Mouse (Mus musculus): ENCODE measurements around the gene Mrpl45. TPM values are rescaled to one million over a fixed set of nuclear protein-coding genes. Genes with fewer than 3 reads are reported as not detected.
"Not testable (repeated sequence)": the region's sequence is repeated elsewhere in the genome, so short reads cannot be mapped to it uniquely, and the experiment has no call there.

Gene Mrpl45
- polyA plus RNA-seq, 1 experiment from 2014 or later: 46.5 TPM

DNA sequence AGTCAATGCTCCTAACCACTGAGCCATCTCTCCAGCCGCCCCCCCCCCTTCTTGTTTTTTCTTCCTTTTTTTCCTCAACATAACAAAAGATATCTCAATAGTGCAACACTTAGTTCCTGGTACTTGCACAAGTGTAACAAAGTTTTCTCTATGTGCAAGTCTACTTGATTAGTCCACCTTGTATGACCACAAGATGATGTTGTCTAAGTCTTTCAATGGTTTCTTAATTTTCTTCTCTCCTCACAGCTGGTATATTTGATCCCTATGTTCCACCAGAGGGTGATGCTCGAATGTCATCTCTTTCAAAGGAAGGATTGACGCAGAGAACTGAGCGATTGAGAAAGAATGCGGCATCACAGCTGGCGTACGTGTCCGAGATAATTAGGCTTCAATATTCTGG is 5.7 kb downstream of the Mrpl45 start:
- H3K4me3 ChIP-seq: no peak overlapping the region
- no peak overlapping the region for H3K27ac ChIP-seq (replicated peaks)
- peaks cover 6% of the 10 kb centered on the region; the same call in 1 of the 2 replicates for H3K4me1 ChIP-seq
- ATAC-seq (ENCODE audit: low FRiP score, low read depth): no peak
- WGBS: 93% methylated on average over 8 of the region's 8 CpGs
- H3K9me3 ChIP-seq: no peaks in the 10 kb centered on the region
- H3K36me3 ChIP-seq: peaks cover 44% of the 10 kb centered on the region
- H3K9ac ChIP-seq (replicated peaks): no peak overlapping the region
- no peaks in the 10 kb centered on the region for H3K27me3 ChIP-seq
- H3K4me2 ChIP-seq (replicated peaks): no peak overlapping the region

DNA sequence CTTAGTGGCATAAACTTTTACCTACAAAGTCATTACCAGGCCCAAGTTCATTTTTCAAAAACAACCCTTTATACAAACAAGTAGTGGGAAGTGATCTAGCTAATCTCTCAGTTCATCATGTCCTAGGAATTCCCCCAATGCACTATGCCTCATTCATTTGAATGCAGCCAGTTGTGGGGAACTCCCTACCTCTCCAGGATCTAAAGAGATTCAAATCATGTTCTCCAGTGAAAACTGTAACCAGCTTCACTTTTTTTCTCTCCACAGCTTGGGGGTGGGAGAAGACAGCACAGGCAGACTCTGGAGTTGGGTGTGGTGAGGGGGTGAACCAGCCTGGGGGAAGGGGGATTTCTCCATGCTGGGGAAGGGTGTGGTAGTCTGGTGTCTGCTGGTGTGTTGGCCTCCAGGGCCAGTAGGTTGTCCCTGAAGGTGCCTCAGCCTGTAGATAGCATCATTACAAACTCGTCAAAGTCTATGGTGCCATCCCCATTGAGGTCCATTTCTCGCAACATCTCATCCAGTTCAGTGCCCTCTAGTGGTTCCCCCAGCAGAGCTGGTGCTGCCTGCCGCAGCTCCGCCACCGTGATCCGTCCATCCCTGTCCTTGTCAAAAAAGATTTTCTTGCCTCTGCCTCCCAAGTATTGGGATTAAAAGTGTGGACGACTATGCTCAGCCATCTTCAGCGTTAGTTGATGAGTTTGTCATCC is 6.5 kb downstream of the Mrpl45 start:
- WGBS: 87% methylated on average over 8 of the region's 8 CpGs
- not testable (repeated sequence) for H3K27me3 ChIP-seq; H3K9me3 ChIP-seq; ATAC-seq (ENCODE audit: low FRiP score, low read depth); H3K9ac ChIP-seq (replicated peaks); H3K4me3 ChIP-seq; H3K27ac ChIP-seq (replicated peaks); H3K4me1 ChIP-seq; H3K4me2 ChIP-seq (replicated peaks)
- peaks cover 53% of the 10 kb centered on the region for H3K36me3 ChIP-seq

DNA sequence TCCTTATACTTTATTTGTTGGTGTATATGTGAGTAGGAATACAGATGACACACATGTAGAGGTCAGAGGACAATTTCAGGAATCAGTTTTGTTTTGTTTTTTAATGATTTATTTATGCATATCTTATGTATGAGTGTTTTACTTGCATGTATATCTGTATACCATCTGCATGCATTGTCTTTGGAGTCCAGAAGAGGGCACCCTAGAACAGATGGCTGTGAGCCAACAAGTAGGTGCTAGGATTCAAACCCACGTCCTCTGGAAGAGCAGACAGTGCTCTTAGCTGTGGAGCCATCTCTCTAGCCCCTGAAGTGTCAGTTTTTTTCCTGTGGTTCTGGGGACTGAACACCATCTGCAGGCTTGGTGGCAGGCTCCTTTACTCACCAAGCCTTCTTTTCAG is 9.7 kb downstream of the Mrpl45 start:
- no peak for ATAC-seq (ENCODE audit: low FRiP score, low read depth)
- H3K4me1 ChIP-seq: no peaks in the 10 kb centered on the region
- H3K27me3 ChIP-seq: no peaks in the 10 kb centered on the region
- H3K4me3 ChIP-seq: no peak overlapping the region
- 74% methylated on average over 1 of the region's 1 CpGs for WGBS
- H3K36me3 ChIP-seq: peaks cover 67% of the 10 kb centered on the region
- no peak overlapping the region for H3K4me2 ChIP-seq (replicated peaks)
- no peak overlapping the region for H3K9ac ChIP-seq (replicated peaks)
- H3K27ac ChIP-seq (replicated peaks): no peak overlapping the region
- H3K9me3 ChIP-seq: no peaks in the 10 kb centered on the region

DNA sequence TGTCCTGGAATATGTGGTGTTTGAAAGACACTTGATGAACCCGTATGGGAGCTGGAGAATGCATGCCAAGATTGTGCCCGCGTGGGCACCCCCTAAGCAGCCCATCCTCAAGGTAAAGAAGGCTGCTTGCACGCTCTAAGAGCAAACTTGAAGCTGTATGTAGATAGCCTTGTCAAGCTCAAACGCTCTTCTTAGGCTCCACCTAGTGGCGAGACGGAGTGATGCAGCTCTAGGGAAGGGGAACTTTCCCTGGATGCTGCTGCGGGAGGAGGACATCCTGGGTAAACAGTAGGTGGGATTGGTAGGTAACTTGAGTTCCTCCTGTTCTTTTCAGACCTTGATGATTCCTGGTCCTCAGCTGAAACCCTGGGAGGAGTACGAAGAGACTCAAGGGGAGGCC is 12.6 kb downstream of the Mrpl45 start:
- H3K36me3 ChIP-seq: peaks cover 59% of the 10 kb centered on the region
- 0 out of 2 replicates have a peak, but pooled peaks cover 5% of the 10 kb centered on the region for H3K4me1 ChIP-seq
- no peak for ATAC-seq (ENCODE audit: low FRiP score, low read depth)
- no peak overlapping the region for H3K4me3 ChIP-seq
- H3K9me3 ChIP-seq: no peaks in the 10 kb centered on the region
- no peaks in the 10 kb centered on the region for H3K27me3 ChIP-seq
- no peak overlapping the region for H3K9ac ChIP-seq (replicated peaks)
- WGBS: 24% methylated on average over 9 of the region's 9 CpGs
- H3K27ac ChIP-seq (replicated peaks): no peak overlapping the region
- no peak overlapping the region for H3K4me2 ChIP-seq (replicated peaks)

DNA sequence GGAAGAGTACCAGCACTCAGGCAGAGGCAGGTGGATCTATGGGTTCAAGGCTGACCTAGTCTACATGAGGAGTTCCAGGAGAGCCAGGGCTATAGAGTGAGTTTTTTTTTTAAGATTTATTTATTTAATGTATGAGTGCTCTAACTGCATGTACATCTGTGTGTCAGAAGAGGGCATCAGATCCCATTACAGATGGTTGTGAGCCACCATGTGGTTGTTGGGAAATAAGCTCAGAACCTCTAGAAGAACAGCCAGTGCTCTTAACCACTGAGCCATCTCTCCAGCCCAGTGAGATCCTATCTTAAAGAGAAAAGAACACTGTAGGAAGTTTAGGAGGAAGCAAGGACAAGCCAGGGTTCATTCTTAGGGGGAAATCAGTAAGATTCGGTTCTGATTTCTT is 14.8 kb downstream of the Mrpl45 start:
- Histone ChIP-seq H3K9ac (replicated peaks) (no peak overlapping the region), H3K4me3 (no peak overlapping the region), H3K27me3 (no peaks in the 10 kb centered on the region; the same call in 1 of the 2 replicates), H3K4me1 (0 out of 2 replicates have a peak, but pooled peaks cover 5% of the 10 kb centered on the region), H3K4me2 (replicated peaks) (no peak overlapping the region), H3K9me3 (no peaks in the 10 kb centered on the region), H3K36me3 (peaks cover 42% of the 10 kb centered on the region), H3K27ac (replicated peaks) (no peak overlapping the region)
- WGBS: 100% methylated on average over 1 of the region's 1 CpGs
- no peak for ATAC-seq (ENCODE audit: low FRiP score, low read depth)

DNA sequence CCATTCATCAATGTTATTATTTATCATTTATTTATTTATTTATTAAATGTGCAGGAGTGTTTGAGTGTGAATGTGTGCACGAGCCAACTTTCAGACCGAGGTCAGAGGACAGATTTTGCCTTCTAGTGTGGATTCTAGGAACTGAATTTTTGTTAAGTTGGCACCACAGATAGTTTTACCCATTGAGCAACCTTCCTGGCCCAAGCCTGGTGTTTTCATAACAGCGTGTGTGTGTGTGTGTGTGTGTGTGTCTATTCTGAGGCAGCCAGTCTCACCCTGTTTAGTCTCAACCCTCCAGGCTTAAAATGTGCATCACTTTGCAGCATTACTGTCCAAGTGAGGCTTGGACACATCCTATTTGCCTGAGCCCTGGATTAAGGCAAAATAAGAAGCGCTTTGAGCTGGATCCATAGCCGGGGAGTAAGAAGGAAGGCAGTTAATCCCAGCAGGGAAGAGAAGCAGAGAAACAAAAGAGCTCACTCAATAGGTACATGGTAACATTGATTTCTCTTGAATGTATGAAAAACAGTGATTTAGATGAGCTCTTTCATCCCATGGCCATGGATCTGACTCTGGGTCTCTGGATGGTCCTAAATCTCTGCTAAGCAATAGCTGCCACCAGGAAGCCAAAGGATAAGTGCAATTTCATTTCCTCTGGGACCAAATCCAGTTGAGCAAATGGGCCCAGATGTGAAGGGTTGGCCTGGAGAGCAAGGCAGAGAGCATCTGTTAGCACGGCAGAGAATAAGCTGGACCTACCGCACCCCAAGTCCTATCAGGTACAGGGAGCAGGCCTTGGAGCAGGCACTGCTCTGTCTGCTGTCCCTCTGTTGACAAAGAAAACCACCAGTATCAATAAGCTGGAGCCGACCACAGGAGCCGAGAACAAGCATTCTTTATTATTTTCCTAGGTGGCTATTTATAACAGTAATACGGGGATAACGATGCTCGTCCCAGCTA is 16.0 kb downstream of the Mrpl45 start:
- no peak overlapping the region for H3K4me2 ChIP-seq (replicated peaks)
- ATAC-seq (ENCODE audit: low FRiP score, low read depth): no peak
- H3K36me3 ChIP-seq: peaks cover 31% of the 10 kb centered on the region
- WGBS: 80% methylated on average over 12 of the region's 12 CpGs
- H3K9ac ChIP-seq (replicated peaks): no peak overlapping the region
- no peak overlapping the region for H3K4me3 ChIP-seq
- H3K4me1 ChIP-seq: 0 out of 2 replicates have a peak, but pooled peaks cover 5% of the 10 kb centered on the region
- H3K27ac ChIP-seq (replicated peaks): no peak overlapping the region
- H3K27me3 ChIP-seq: peaks cover 1% of the 10 kb centered on the region; the same call in 1 of the 2 replicates
- H3K9me3 ChIP-seq: no peaks in the 10 kb centered on the region

DNA sequence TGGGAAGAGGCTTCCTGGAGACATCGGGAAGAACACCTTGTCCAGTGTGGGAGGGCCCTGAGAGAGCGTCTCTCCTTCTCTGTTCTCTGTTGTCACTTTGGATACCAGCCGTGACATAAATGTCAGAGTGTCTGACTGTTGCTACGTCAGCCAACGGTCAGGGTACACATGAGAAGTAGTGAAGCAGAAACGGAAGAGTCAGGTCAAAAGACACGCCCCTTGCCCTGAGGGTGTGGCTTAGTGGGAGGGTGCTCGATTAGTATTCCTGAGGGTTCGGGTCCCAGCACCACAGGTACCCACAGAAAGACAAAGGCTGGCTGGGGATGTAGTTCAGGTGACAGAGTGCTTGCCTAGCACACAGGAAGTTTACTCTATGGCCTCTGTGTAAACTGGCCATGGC is 17.5 kb downstream of the Mrpl45 start:
- no peak for ATAC-seq (ENCODE audit: low FRiP score, low read depth)
- Histone ChIP-seq H3K27me3 (peaks cover 8% of the 10 kb centered on the region; the same call in 1 of the 2 replicates), H3K4me2 (replicated peaks) (no peak overlapping the region), H3K9me3 (no peaks in the 10 kb centered on the region), H3K4me1 (0 out of 2 replicates have a peak, but pooled peaks cover 5% of the 10 kb centered on the region), H3K4me3 (no peak overlapping the region), H3K27ac (replicated peaks) (no peak overlapping the region), H3K36me3 (peaks cover 20% of the 10 kb centered on the region), H3K9ac (replicated peaks) (no peak overlapping the region)
- 57% methylated on average over 9 of the region's 9 CpGs for WGBS

DNA sequence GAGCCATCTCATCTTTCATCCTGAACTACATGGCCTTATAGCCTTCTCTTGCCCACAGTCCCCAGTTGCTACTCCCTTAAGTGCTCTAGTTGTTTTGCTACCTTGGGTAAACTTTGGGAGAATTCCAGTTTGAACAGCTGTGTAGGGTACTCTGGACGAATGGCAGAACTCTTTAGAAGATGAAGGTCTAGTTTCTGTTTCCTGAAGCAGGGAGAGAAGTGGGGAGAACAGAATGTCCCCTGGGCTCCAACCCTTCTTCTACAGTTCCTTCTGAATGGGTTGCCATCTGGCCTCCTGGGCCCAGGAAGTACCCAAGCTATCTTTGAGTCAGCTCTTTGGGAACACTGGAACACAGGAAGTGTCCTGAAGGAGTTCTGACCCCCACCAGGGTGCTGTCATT is 18.4 kb downstream of the Mrpl45 start:
- 0 out of 2 replicates have a peak, but pooled peaks cover 5% of the 10 kb centered on the region for H3K4me1 ChIP-seq
- no peak overlapping the region for H3K4me2 ChIP-seq (replicated peaks)
- no peak overlapping the region for H3K9ac ChIP-seq (replicated peaks)
- no peak overlapping the region for H3K4me3 ChIP-seq
- no peak overlapping the region for H3K27ac ChIP-seq (replicated peaks)
- ATAC-seq (ENCODE audit: low FRiP score, low read depth): no peak
- no peaks in the 10 kb centered on the region for H3K9me3 ChIP-seq
- WGBS: 77% methylated on average over 1 of the region's 1 CpGs
- H3K27me3 ChIP-seq: peaks cover 16% of the 10 kb centered on the region
- peaks cover 13% of the 10 kb centered on the region for H3K36me3 ChIP-seq

DNA sequence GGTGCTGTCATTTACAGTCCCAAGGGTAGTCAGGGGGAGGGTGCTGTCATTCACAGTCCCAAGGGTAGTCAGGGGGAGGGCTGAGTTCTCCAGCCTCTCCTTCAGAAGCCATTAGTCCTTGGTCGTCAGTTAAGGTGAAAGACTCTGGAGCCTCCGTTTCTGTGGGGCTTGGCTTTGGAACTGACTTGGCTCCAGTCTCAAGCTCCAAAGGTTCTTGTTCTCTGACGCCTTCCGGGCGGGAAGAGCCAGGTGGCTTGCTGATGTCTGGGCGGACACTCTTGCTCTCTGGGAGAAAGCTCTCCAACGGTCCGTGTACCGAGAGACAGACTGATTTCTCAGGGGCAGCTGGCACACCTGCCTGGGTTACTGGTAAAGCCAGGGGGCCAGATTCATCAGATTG is 18.9 kb downstream of the Mrpl45 start:
- Histone ChIP-seq H3K27ac (replicated peaks) (no peak overlapping the region), H3K9me3 (no peaks in the 10 kb centered on the region), H3K27me3 (peaks cover 16% of the 10 kb centered on the region), H3K4me3 (no peak overlapping the region), H3K4me1 (0 out of 2 replicates have a peak, but pooled peaks cover 5% of the 10 kb centered on the region), H3K9ac (replicated peaks) (no peak overlapping the region), H3K36me3 (peaks cover 8% of the 10 kb centered on the region), H3K4me2 (replicated peaks) (no peak overlapping the region)
- WGBS: 88% methylated on average over 9 of the region's 9 CpGs
- ATAC-seq (ENCODE audit: low FRiP score, low read depth): no peak

DNA sequence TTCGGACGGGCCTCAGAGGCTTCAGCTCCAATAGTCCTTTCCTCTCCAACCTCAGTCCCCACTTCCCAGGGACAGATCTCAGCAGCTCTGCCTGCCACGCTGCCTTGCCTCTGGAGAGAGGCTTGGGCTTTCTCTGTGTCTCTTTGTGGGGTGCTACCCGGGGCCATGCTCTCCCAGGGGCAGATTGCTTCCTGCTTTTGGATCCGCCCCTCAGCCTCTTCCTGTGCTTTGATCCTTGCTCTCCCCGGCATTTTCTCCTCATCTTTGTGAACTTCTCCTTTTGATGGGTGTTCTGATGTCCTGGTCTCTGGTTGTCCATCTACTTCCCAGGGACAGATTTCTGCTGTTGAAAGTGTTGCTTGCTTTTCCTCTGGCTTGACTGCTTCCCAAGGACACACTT is 20.7 kb downstream of the Mrpl45 start:
- Histone ChIP-seq H3K4me3 (no peak overlapping the region), H3K36me3 (no peaks in the 10 kb centered on the region)

DNA sequence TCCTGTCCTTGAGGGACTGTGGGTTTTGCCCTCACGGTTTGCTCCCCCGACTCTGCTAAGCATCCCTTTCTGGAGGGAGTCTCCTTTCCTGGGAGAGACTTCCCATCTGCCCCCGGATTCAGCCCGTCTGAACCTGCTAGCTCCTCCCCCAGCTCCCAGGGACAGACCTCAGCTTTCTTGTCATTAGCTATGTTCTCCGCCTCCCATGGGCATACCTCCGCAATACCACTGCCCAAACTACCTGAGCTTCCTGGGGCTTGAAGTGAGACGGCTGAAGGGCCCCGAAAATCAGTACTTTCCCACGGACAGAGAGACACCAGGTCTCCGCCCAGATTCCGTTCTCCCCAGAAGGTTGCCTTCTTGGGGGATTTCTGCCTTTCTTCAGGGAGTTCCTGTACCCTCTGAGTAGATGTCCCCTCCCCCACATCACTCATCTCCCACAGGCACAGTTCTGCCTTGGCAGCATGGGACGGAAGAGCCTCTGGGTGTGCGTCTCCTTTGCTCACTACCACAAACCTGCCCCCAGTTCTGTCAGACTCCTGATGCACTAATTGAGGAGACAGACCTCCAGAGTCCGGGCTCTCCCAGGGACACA is 21.3 kb downstream of the Mrpl45 start:
- Histone ChIP-seq H3K27me3 (peaks cover 21% of the 10 kb centered on the region), H3K4me1 (0 out of 2 replicates have a peak, but pooled peaks cover 4% of the 10 kb centered on the region), H3K27ac (replicated peaks) (no peak overlapping the region), H3K9ac (replicated peaks) (no peak overlapping the region), H3K36me3 (no peaks in the 10 kb centered on the region), H3K9me3 (no peaks in the 10 kb centered on the region), H3K4me2 (replicated peaks) (no peak overlapping the region), H3K4me3 (no peak overlapping the region)
- no peak for ATAC-seq (ENCODE audit: low FRiP score, low read depth)
- 71% methylated on average over 14 of the region's 14 CpGs for WGBS

More for the DNA sequence above, 20.7 kb downstream of the Mrpl45 start:
- no peak overlapping the region for H3K4me2 ChIP-seq (replicated peaks)
- H3K27ac ChIP-seq (replicated peaks): no peak overlapping the region
- ATAC-seq (ENCODE audit: low FRiP score, low read depth): no peak
- peaks cover 21% of the 10 kb centered on the region for H3K27me3 ChIP-seq
- H3K9me3 ChIP-seq: no peaks in the 10 kb centered on the region
- H3K9ac ChIP-seq (replicated peaks): no peak overlapping the region
- H3K4me1 ChIP-seq: 0 out of 2 replicates have a peak, but pooled peaks cover 5% of the 10 kb centered on the region
- 57% methylated on average over 6 of the region's 6 CpGs for WGBS

DNA sequence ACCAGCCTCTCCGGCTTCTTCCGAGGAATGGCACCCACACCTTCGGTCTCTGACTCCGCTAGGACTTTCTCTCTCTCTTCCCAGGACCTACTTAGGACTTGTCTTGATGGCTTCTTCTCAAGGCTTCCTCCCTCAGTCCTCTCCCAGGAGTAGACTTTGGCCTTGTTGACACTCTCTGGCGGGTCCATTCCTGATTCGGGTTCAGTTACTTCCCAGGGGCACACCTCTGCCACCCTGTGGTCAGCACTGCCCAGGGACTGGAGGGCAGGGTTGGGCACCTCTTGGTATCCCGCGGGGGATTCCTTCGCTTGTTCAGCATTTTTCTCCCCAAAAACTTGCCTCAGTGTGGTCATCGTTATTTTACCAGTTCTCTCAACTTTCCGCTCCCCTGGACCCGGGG is 21.8 kb downstream of the Mrpl45 start:
- H3K9ac ChIP-seq (replicated peaks): no peak overlapping the region
- H3K4me2 ChIP-seq (replicated peaks): no peak overlapping the region

More for the DNA sequence above, 21.8 kb downstream of the Mrpl45 start:
- no peak overlapping the region for H3K27ac ChIP-seq (replicated peaks)
- H3K36me3 ChIP-seq: no peaks in the 10 kb centered on the region
- no peaks in the 10 kb centered on the region for H3K4me1 ChIP-seq
- H3K9me3 ChIP-seq: no peaks in the 10 kb centered on the region
- 87% methylated on average over 12 of the region's 12 CpGs for WGBS
- ATAC-seq (ENCODE audit: low FRiP score, low read depth): no peak
- H3K4me3 ChIP-seq: no peak overlapping the region
- peaks cover 21% of the 10 kb centered on the region for H3K27me3 ChIP-seq

All from midbrain, embryonic 12.5 days (tissue).